Mouse (Mus musculus) B cell, adult 67 days (primary cell): Measurements from ENCODE around the gene Slc19a1. TPM values are rescaled to one million over a fixed set of nuclear protein-coding genes. Genes with fewer than 3 reads are reported as not detected.

Source experiments
- total RNA-seq, 2 experiments: library from RNA; stranded (reverse); gene quantifications; 4 replicates each; pipeline ENCODE4 v1.2.4; 2023

Slc19a1 gene
- total RNA-seq = 10 to 100 TPM; 18.2 to 21.8 TPM

GRCm38 (mm10) chr10:77031768-77032375 is at the start of gene Slc19a1:
Gene Slc19a1, plus strand, starts transcription at chr10:77032241.

Other genes with a start within 250 kb of the Slc19a1 start
- gene Pcbp3, start 70.4 kb upstream of the Slc19a1 start, total RNA-seq = 1 to 10 TPM; 6.5 to 7.7 TPM
- gene Col18a1, start 134.3 kb downstream of the Slc19a1 start, total RNA-seq = not detected
- 10 to 100 TPM; 36.4 to 38.3 TPM for gene Pofut2, start 227.0 kb downstream of the Slc19a1 start, total RNA-seq